Comparison of ENCODE assay signal across 7 mouse cellular contexts in the genomic region with DNA sequence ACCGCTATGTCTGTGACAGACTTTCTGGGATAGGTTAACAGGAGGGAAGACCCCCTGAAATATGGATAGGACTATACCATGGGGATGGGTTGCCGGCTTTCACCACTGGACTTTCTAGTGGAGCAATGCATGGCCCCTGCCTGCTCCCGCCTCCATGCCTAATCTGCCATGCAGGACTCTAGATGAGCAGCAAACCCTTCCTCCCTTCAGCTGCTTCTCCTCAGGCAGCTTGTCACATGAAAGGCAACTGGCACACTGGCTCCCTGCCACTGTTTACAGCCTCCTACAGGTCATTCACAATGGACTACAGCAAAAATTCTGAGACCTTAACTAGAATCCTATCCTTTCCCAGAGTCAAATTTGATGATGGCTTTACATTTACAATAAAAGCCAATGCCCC. TPM values are rescaled to one million over a fixed set of nuclear protein-coding genes. Genes with fewer than 3 reads are reported as not detected.
DNase-seq lines count a peak whose midpoint lies in the region; ATAC-seq and TF ChIP-seq lines count a peak whose summit lies in the region.

No protein-coding gene starts in this region.

- 86% methylated on average over 3 of the region's 3 CpGs for WGBS in stomach, embryonic 14.5 days
- WGBS in stomach, postnatal 0 days = 89% methylated on average over 3 of the region's 3 CpGs
- WGBS in embryonic facial prominence, embryonic 10.5 days = 90% methylated on average over 3 of the region's 3 CpGs
- 91% methylated on average over 3 of the region's 3 CpGs for WGBS in hindbrain, embryonic 13.5 days
- WGBS in liver, embryonic 11.5 days = 79% methylated on average over 3 of the region's 3 CpGs

- H3K4me1 ChIP-seq in stomach, embryonic 14.5 days (ENCODE audit: control insufficient read depth, insufficient read depth, low read length) = peaks cover 12% of the 10 kb centered on the region
- H3K4me1 ChIP-seq in stomach, postnatal 0 days (replicated peaks; ENCODE audit: control insufficient read depth, insufficient read depth) = no peaks in the 10 kb centered on the region
- peaks cover 18% of the 10 kb centered on the region for H3K4me1 ChIP-seq in embryonic facial prominence, embryonic 10.5 days
- peaks cover 23% of the 10 kb centered on the region for H3K4me1 ChIP-seq in hindbrain, embryonic 13.5 days (replicated peaks)
- peaks cover 14% of the 10 kb centered on the region for H3K4me1 ChIP-seq in liver, embryonic 11.5 days (replicated peaks; ENCODE audit: control insufficient read depth, insufficient read depth, low read length)

- peak overlapping the region; percentile 56 for H3K4me2 ChIP-seq in stomach, embryonic 14.5 days (replicated peaks; ENCODE audit: low read depth, low read length)
- H3K4me2 ChIP-seq in stomach, postnatal 0 days (replicated peaks; ENCODE audit: low read depth) = no peak overlapping the region; the same call in 1 of the 2 replicates
- peak overlapping the region; percentile 76 for H3K4me2 ChIP-seq in hindbrain, embryonic 13.5 days
- peak overlapping the region; percentile 82 for H3K4me2 ChIP-seq in liver, embryonic 11.5 days

- H3K27ac ChIP-seq in stomach, embryonic 14.5 days (ENCODE audit: low read length) = no peak overlapping the region
- no peak overlapping the region for H3K27ac ChIP-seq in stomach, postnatal 0 days (replicated peaks)
- no peak overlapping the region for H3K27ac ChIP-seq in embryonic facial prominence, embryonic 10.5 days (replicated peaks)
- H3K27ac ChIP-seq in hindbrain, embryonic 13.5 days = no peak overlapping the region
- H3K27ac ChIP-seq in liver, embryonic 11.5 days (ENCODE audit: low read depth, low read length) = peak overlapping the region; percentile 21; the same call in 1 of the 2 replicates

- no peak for DNase-seq in stomach, postnatal 0 days (ENCODE audit: low spot score)
- DNase-seq in embryonic facial prominence, embryonic 10.5 days (ENCODE audit: low spot score) = no peak
- DNase-seq in liver, embryonic 11.5 days (ENCODE audit: low spot score) = no peak
- DNase-seq in frontal cortex, postnatal 36 days (ENCODE audit: low spot score in 2 of 2) = no peak

- H3K36me3 ChIP-seq in stomach, embryonic 14.5 days (ENCODE audit: control insufficient read depth, insufficient read depth, low read length) = peaks cover 9% of the 10 kb centered on the region
- H3K36me3 ChIP-seq in stomach, postnatal 0 days (ENCODE audit: control insufficient read depth, insufficient read depth, low read length) = peaks cover 3% of the 10 kb centered on the region; the same call in 1 of the 2 replicates
- H3K36me3 ChIP-seq in embryonic facial prominence, embryonic 10.5 days (replicated peaks) = peaks cover 42% of the 10 kb centered on the region
- H3K36me3 ChIP-seq in hindbrain, embryonic 13.5 days = peaks cover 18% of the 10 kb centered on the region
- peaks cover 11% of the 10 kb centered on the region for H3K36me3 ChIP-seq in liver, embryonic 11.5 days (ENCODE audit: control insufficient read depth, insufficient read depth, low read length)

- no peaks in the 10 kb centered on the region for H3K9me3 ChIP-seq in stomach, embryonic 14.5 days (ENCODE audit: control insufficient read depth, low read depth, low read length)
- no peaks in the 10 kb centered on the region for H3K9me3 ChIP-seq in stomach, postnatal 0 days (ENCODE audit: control insufficient read depth, low read length)
- no peaks in the 10 kb centered on the region for H3K9me3 ChIP-seq in embryonic facial prominence, embryonic 10.5 days
- H3K9me3 ChIP-seq in hindbrain, embryonic 13.5 days = no peaks in the 10 kb centered on the region
- H3K9me3 ChIP-seq in liver, embryonic 11.5 days (ENCODE audit: control insufficient read depth, low read length) = no peaks in the 10 kb centered on the region

- ATAC-seq in stomach, embryonic 14.5 days (ENCODE audit: insufficient number of reproducible peaks, insufficient read depth, low FRiP score, low read depth) = no peak
- ATAC-seq in stomach, postnatal 0 days (ENCODE audit: low FRiP score, low TSS enrichment) = no peak
- no peak for ATAC-seq in hindbrain, embryonic 13.5 days (ENCODE audit: low FRiP score)
- no peak for ATAC-seq in liver, embryonic 11.5 days (replicated peaks; ENCODE audit: low FRiP score)
- ATAC-seq in granulocyte monocyte progenitor cell, adult 5-6 weeks (replicated peaks; ENCODE audit: poor library complexity, severe bottlenecking) = no peak

- no peak; the same call in 1 of the 2 replicates for TF ChIP-seq CTCF in stomach, postnatal 0 days (IDR thresholded peaks at IDR 0.05; ENCODE audit: low read depth)

- no peaks in the 10 kb centered on the region for H3K27me3 ChIP-seq in stomach, embryonic 14.5 days (ENCODE audit: control insufficient read depth, insufficient read depth, low read length)
- no peaks in the 10 kb centered on the region for H3K27me3 ChIP-seq in stomach, postnatal 0 days (ENCODE audit: control insufficient read depth, insufficient read depth, low read length)
- H3K27me3 ChIP-seq in embryonic facial prominence, embryonic 10.5 days (replicated peaks; ENCODE audit: low read depth, poor library complexity, severe bottlenecking) = no peaks in the 10 kb centered on the region
- H3K27me3 ChIP-seq in hindbrain, embryonic 13.5 days = no peaks in the 10 kb centered on the region
- no peaks in the 10 kb centered on the region for H3K27me3 ChIP-seq in liver, embryonic 11.5 days (replicated peaks; ENCODE audit: control insufficient read depth, insufficient read depth, low read length)

- H3K4me3 ChIP-seq in stomach, embryonic 14.5 days (ENCODE audit: low read depth, low read length) = 0 out of 2 replicates have a peak overlapping the region, but pooled peaks have one; percentile 74
- no peak overlapping the region for H3K4me3 ChIP-seq in stomach, postnatal 0 days (ENCODE audit: low read depth, low read length)
- peak overlapping the region; percentile 79 for H3K4me3 ChIP-seq in embryonic facial prominence, embryonic 10.5 days
- H3K4me3 ChIP-seq in hindbrain, embryonic 13.5 days = 0 out of 2 replicates have a peak overlapping the region, but pooled peaks have one; percentile 67
- H3K4me3 ChIP-seq in liver, embryonic 11.5 days (ENCODE audit: low read depth, low read length) = peak overlapping the region; percentile 63

- no peak overlapping the region for H3K9ac ChIP-seq in stomach, embryonic 14.5 days (replicated peaks; ENCODE audit: low read depth, low read length)
- H3K9ac ChIP-seq in stomach, postnatal 0 days (ENCODE audit: low read length) = no peak overlapping the region
- peak overlapping the region; percentile 84 for H3K9ac ChIP-seq in hindbrain, embryonic 13.5 days
- peak overlapping the region; percentile 89 for H3K9ac ChIP-seq in liver, embryonic 11.5 days (ENCODE audit: low read depth, low read length)

- no peak for TF ChIP-seq EP300 in stomach, postnatal 0 days (optimal IDR thresholded peaks at IDR 0.05)

RNA-seq across cellular contexts. Expression of a gene that starts 1.4 kb away (rescaled TPM):
- 53.4 and 55.1 TPM in 2 replicates for polyA plus RNA-seq in stomach, embryonic 14.5 days (2014; fragmentation: Nextera tagmentation; extraction: Ambion mirVana)
- 16.6 and 19.3 TPM in 2 replicates for polyA plus RNA-seq in stomach, postnatal 0 days (2015; fragmentation: Nextera tagmentation; extraction: Ambion mirVana)
- 46.5 and 52.5 TPM in 2 replicates for polyA plus RNA-seq in embryonic facial prominence, embryonic 10.5 days (2016; fragmentation: Nextera tagmentation; extraction: Ambion mirVana)
- 47.9 and 50.5 TPM in 2 replicates for polyA plus RNA-seq in hindbrain, embryonic 13.5 days (2015; fragmentation: Nextera tagmentation; extraction: Ambion mirVana)
- 56.2 and 60.3 TPM in 2 replicates for polyA plus RNA-seq in liver, embryonic 11.5 days (2014; fragmentation: Nextera tagmentation; extraction: Ambion mirVana)
- total RNA-seq in granulocyte monocyte progenitor cell, adult 5-6 weeks (2014; fragmentation: Nextera tagmentation) = 53.9 and 72.4 TPM in 2 replicates
- 58.3 and 62.8 TPM in 2 replicates for total RNA-seq in granulocyte monocyte progenitor cell, adult 5-6 weeks (2017)

RNA-seq across cellular contexts. Expression of a gene that starts 1.4 kb away (rescaled TPM):
- 16.6 and 18.5 TPM in 2 replicates for polyA plus RNA-seq in stomach, embryonic 14.5 days (2014; fragmentation: Nextera tagmentation; extraction: Ambion mirVana)
- polyA plus RNA-seq in stomach, postnatal 0 days (2015; fragmentation: Nextera tagmentation; extraction: Ambion mirVana) = 7.5 and 8.1 TPM in 2 replicates
- polyA plus RNA-seq in embryonic facial prominence, embryonic 10.5 days (2016; fragmentation: Nextera tagmentation; extraction: Ambion mirVana) = 27.4 and 29.5 TPM in 2 replicates
- 14.7 and 15.3 TPM in 2 replicates for polyA plus RNA-seq in hindbrain, embryonic 13.5 days (2015; fragmentation: Nextera tagmentation; extraction: Ambion mirVana)
- 30.1 and 33.4 TPM in 2 replicates for polyA plus RNA-seq in liver, embryonic 11.5 days (2014; fragmentation: Nextera tagmentation; extraction: Ambion mirVana)
- 34.1 and 46.8 TPM in 2 replicates for total RNA-seq in granulocyte monocyte progenitor cell, adult 5-6 weeks (2014; fragmentation: Nextera tagmentation)
- 44.6 and 52.3 TPM in 2 replicates for total RNA-seq in granulocyte monocyte progenitor cell, adult 5-6 weeks (2017)

RNA-seq across cellular contexts. Expression of a gene that starts 42.9 kb away (rescaled TPM):
- polyA plus RNA-seq in stomach, embryonic 14.5 days (2014; fragmentation: Nextera tagmentation; extraction: Ambion mirVana) = 14.5 and 15.6 TPM in 2 replicates
- polyA plus RNA-seq in stomach, postnatal 0 days (2015; fragmentation: Nextera tagmentation; extraction: Ambion mirVana) = 5.3 and 5.8 TPM in 2 replicates
- 18.8 and 22.7 TPM in 2 replicates for polyA plus RNA-seq in embryonic facial prominence, embryonic 10.5 days (2016; fragmentation: Nextera tagmentation; extraction: Ambion mirVana)
- 15.7 and 16.0 TPM in 2 replicates for polyA plus RNA-seq in hindbrain, embryonic 13.5 days (2015; fragmentation: Nextera tagmentation; extraction: Ambion mirVana)
- polyA plus RNA-seq in liver, embryonic 11.5 days (2014; fragmentation: Nextera tagmentation; extraction: Ambion mirVana) = 11.7 and 12.3 TPM in 2 replicates
- total RNA-seq in granulocyte monocyte progenitor cell, adult 5-6 weeks (2014; fragmentation: Nextera tagmentation) = 6.8 and 12.9 TPM in 2 replicates
- total RNA-seq in granulocyte monocyte progenitor cell, adult 5-6 weeks (2017) = 11.1 and 13.4 TPM in 2 replicates

RNA-seq across cellular contexts. Expression of a gene that starts 51.5 kb away (rescaled TPM):
- 0.14 TPM in 1 of 2 replicates, not detected in the other for polyA plus RNA-seq in stomach, embryonic 14.5 days (2014; fragmentation: Nextera tagmentation; extraction: Ambion mirVana)
- 0.06 TPM in 1 of 2 replicates, not detected in the other for polyA plus RNA-seq in stomach, postnatal 0 days (2015; fragmentation: Nextera tagmentation; extraction: Ambion mirVana)
- 0.10 and 0.15 TPM in 2 replicates for polyA plus RNA-seq in embryonic facial prominence, embryonic 10.5 days (2016; fragmentation: Nextera tagmentation; extraction: Ambion mirVana)
- polyA plus RNA-seq in hindbrain, embryonic 13.5 days (2015; fragmentation: Nextera tagmentation; extraction: Ambion mirVana) = 0.23 and 0.55 TPM in 2 replicates
- not detected in 2 replicates for polyA plus RNA-seq in liver, embryonic 11.5 days (2014; fragmentation: Nextera tagmentation; extraction: Ambion mirVana)
- total RNA-seq in granulocyte monocyte progenitor cell, adult 5-6 weeks (2014; fragmentation: Nextera tagmentation) = not detected in 2 replicates
- total RNA-seq in granulocyte monocyte progenitor cell, adult 5-6 weeks (2017) = 0.43 and 0.72 TPM in 2 replicates

Comparison
In these comparisons a context has a peak if more than half of its experiments do, and no peak if none do; other contexts are left out.
1. H3K9ac ChIP-seq: peak in hindbrain, embryonic 13.5 days (single experiment) and liver, embryonic 11.5 days (single experiment); none in stomach, embryonic 14.5 days (single experiment) and stomach, postnatal 0 days (single experiment).